ENCODE assay signal across 8 mouse cellular contexts in the genomic region with DNA sequence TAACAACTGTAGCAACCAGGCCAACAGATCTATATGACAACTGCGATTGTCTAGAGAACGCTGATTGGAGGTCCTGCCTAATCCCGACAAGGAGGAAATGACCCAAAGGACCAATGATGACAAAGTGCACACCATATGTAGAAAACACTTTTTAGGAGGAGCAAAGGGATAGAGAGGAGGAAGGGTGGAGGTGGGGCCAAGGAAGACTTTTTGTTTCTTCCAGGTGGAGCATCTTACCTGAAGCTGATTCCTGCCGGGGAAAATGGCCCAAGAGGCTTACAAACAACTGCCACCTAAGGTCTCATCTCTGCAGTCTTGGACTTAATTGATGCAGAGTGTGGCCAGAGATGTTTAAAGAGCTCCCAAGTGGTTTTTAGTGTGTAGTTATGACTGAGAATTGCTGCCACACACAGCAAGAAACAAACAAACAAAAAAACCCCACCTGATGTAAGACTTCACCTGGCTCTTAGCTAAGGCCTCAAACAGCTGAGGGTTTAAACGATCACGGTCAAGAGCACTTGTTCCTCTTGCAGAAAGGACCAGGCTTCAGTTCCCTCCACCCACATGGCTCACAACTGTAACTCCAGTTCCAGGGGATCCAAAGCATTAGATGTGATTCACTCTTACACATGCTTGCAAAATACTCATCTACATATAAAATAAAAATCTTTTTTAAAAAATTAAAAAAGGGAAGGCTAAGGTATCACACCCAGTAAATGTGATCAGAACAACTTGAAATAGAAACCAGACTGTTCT. TPM values are rescaled to one million over a fixed set of nuclear protein-coding genes. Genes with fewer than 3 reads are reported as not detected.
DNase-seq lines count a peak whose midpoint lies in the region; ATAC-seq lines count a peak whose summit lies in the region.

No protein-coding gene starts in this region.

- H3K9me3 ChIP-seq in forebrain, embryonic 13.5 days (replicated peaks), result no peaks in the 10 kb centered on the region
- H3K9me3 ChIP-seq in liver, embryonic 13.5 days (replicated peaks), result no peaks in the 10 kb centered on the region

- peak overlapping the region; percentile 73 for H3K4me2 ChIP-seq in forebrain, embryonic 13.5 days
- peak overlapping the region; percentile 87 for H3K4me2 ChIP-seq in liver, embryonic 13.5 days

- H3K36me3 ChIP-seq in forebrain, embryonic 13.5 days (ENCODE audit: poor library complexity, severe bottlenecking), result peaks cover 15% of the 10 kb centered on the region
- H3K36me3 ChIP-seq in liver, embryonic 13.5 days, result peaks cover 27% of the 10 kb centered on the region

- intact Hi-C loops in left cerebral cortex, postnatal 14 days (cut with DNase I), result loop anchor here (10.0 kb wide), 1 partner anchor 301 kb away; no protein-coding TSS in a partner anchor

- H3K27ac ChIP-seq in forebrain, embryonic 13.5 days, result peak overlapping the region; percentile 89
- peak overlapping the region; percentile 92; the same call in 1 of the 2 replicates for H3K27ac ChIP-seq in liver, embryonic 13.5 days

- H3K9ac ChIP-seq in forebrain, embryonic 13.5 days, result peak overlapping the region; percentile 98
- H3K9ac ChIP-seq in liver, embryonic 13.5 days, result peak overlapping the region; percentile 94

- DNase-seq in cerebellum, adult 9-11 months, result peak; percentile 26
- DNase-seq in cerebellum, postnatal 14 days, result no peak
- DNase-seq in 3T3-L1 (ENCODE audit: low read depth, low spot score), result peak; percentile 32
- no peak for DNase-seq in liver, embryonic 13.5 days
- DNase-seq in Muller cell, postnatal 12 days (ENCODE audit: inconsistent ontology term), result no peak
- no peak for DNase-seq in left cerebral cortex, postnatal 14 days (ENCODE audit: low spot score in 2 of 2)

- H3K4me1 ChIP-seq in forebrain, embryonic 13.5 days, result peaks cover 34% of the 10 kb centered on the region
- H3K4me1 ChIP-seq in liver, embryonic 13.5 days (replicated peaks), result peaks cover 62% of the 10 kb centered on the region

- no peak for ATAC-seq in forebrain, embryonic 13.5 days
- no peak for ATAC-seq in liver, embryonic 13.5 days (ENCODE audit: low read depth)
- no peak for ATAC-seq in monocyte, adult 5-6 weeks (replicated peaks; ENCODE audit: insufficient number of reproducible peaks, low FRiP score, low TSS enrichment, poor library complexity, severe bottlenecking)

- no peaks in the 10 kb centered on the region for H3K27me3 ChIP-seq in forebrain, embryonic 13.5 days
- no peaks in the 10 kb centered on the region for H3K27me3 ChIP-seq in liver, embryonic 13.5 days

- 75% methylated on average over 6 of the region's 6 CpGs for WGBS in forebrain, embryonic 13.5 days
- 61% methylated on average over 6 of the region's 6 CpGs for WGBS in liver, embryonic 13.5 days (ENCODE audit: insufficient replicate concordance)

- peak overlapping the region; percentile 86 for H3K4me3 ChIP-seq in forebrain, embryonic 13.5 days
- peak overlapping the region; percentile 82 for H3K4me3 ChIP-seq in liver, embryonic 13.5 days (replicated peaks)

RNA-seq across cellular contexts. Expression of a gene that starts 0.7 kb away (rescaled TPM):
- 829 and 971 TPM in 2 replicates for polyA plus RNA-seq in forebrain, embryonic 13.5 days (2015; fragmentation: Nextera tagmentation; extraction: Ambion mirVana)
- 519 and 540 TPM in 2 replicates for polyA plus RNA-seq in liver, embryonic 13.5 days (2015; fragmentation: Nextera tagmentation; extraction: Ambion mirVana)
- total RNA-seq in monocyte, adult 5-6 weeks (2017), result 266 to 549 TPM (median 344 TPM) in 3 replicates
- total RNA-seq in left cerebral cortex, postnatal 14 days (2021), result 100 to 1,000 TPM; 276 TPM

RNA-seq across cellular contexts. Expression of a gene that starts 4.8 kb away (rescaled TPM):
- 11.6 and 12.5 TPM in 2 replicates for polyA plus RNA-seq in forebrain, embryonic 13.5 days (2015; fragmentation: Nextera tagmentation; extraction: Ambion mirVana)
- polyA plus RNA-seq in liver, embryonic 13.5 days (2015; fragmentation: Nextera tagmentation; extraction: Ambion mirVana), result 5.6 and 6.9 TPM in 2 replicates
- 1.1 to 9.4 TPM (median 4.3 TPM) in 3 replicates for total RNA-seq in monocyte, adult 5-6 weeks (2017)
- 10 to 100 TPM; 19.5 to 25.9 TPM for total RNA-seq in left cerebral cortex, postnatal 14 days (2021)

RNA-seq across cellular contexts. Expression of a gene that starts 36.7 kb away (rescaled TPM):
- 17.9 and 20.8 TPM in 2 replicates for polyA plus RNA-seq in forebrain, embryonic 13.5 days (2015; fragmentation: Nextera tagmentation; extraction: Ambion mirVana)
- polyA plus RNA-seq in liver, embryonic 13.5 days (2015; fragmentation: Nextera tagmentation; extraction: Ambion mirVana), result 20.9 and 26.3 TPM in 2 replicates
- total RNA-seq in monocyte, adult 5-6 weeks (2017), result 0.29 TPM in 1 of 3 replicates, not detected in the others
- total RNA-seq in left cerebral cortex, postnatal 14 days (2021), result 10 to 100 TPM in 1 of 2 experiments, 1 to 10 TPM in 1; 8.3 to 10.7 TPM

Comparison
In these comparisons a context has a peak if more than half of its experiments do, and no peak if none do; other contexts are left out.
1. DNase-seq: peak in cerebellum, adult 9-11 months (single experiment) and 3T3-L1 (single experiment); none in cerebellum, postnatal 14 days (0 of 2), liver, embryonic 13.5 days (single experiment), Muller cell, postnatal 12 days (single experiment) and left cerebral cortex, postnatal 14 days (0 of 2).